Mouse (Mus musculus) olfactory bulb, adult 2 months (tissue): Measurements from ENCODE around the gene Bricd5. TPM values are rescaled to one million over a fixed set of nuclear protein-coding genes. Genes with fewer than 3 reads are reported as not detected.

Experiments
- H3K27ac ChIP-seq: fragments of 200-500 bp; 2 replicates; pipeline ENCODE4 v1.5.1; 2012; ENCODE audit warnings: low read depth, low read length; ENCODE audit not compliant: insufficient read depth
- H3K4me1 ChIP-seq: fragments of 200-500 bp; 2 replicates; pipeline ENCODE4 v1.6.1; 2012; ENCODE audit warnings: low read length; ENCODE audit not compliant: control insufficient read depth, insufficient read depth
- H3K4me3 ChIP-seq: fragments of 200-500 bp; 2 replicates; pipeline ENCODE4 v1.5.1; 2012; ENCODE audit warnings: mild to moderate bottlenecking, low read depth, low read length, moderate library complexity; ENCODE audit not compliant: insufficient read depth
- CTCF ChIP-seq: fragments of 200-500 bp; IDR thresholded peaks from 2 replicates; pipeline ENCODE4 v1.5.1; 2012; ENCODE audit warnings: low read depth, mild to moderate bottlenecking, low read length, moderate library complexity; ENCODE audit not compliant: insufficient read depth
- POLR2A ChIP-seq: fragments of 200-500 bp; IDR thresholded peaks from 2 replicates; pipeline ENCODE4 v1.6.1; 2012; ENCODE audit warnings: mild to moderate bottlenecking, low read depth, low read length, moderate library complexity; ENCODE audit not compliant: insufficient read depth
- WGBS: fragments of 180-500 bp; shearing (Covaris S2); methylation state at CpG from one replicate; pipeline ENCODE4 v1.1.7; 2018; 5-methylcytosine and 5-hydroxymethylcytosine counted together
- polyA plus RNA-seq: library from polyadenylated mRNA; stranded (reverse); fragments of >200 nt; gene quantifications from 2 replicates; pipeline ENCODE4 v1.2.4, GENCODE M21; 2012; ENCODE audit warnings: low replicate concordance; ENCODE audit not compliant: missing spikeins, insufficient read depth, insufficient read length

Gene Bricd5
- polyA plus RNA-seq, 1 experiment, result not detected

GRCm38 (mm10) chr17:24481027-24481815, 7.5 kb downstream of the Bricd5 start:
- WGBS, result 97% methylated on average over 20 of the region's 20 CpGs
- Histone ChIP-seq H3K27ac (no peak overlapping the region), H3K4me1 (peaks cover 16% of the 10 kb centered on the region), H3K4me3 (no peak overlapping the region)
- no peak for TF ChIP-seq POLR2A
- TF ChIP-seq CTCF, result no peak

GRCm38 (mm10) chr17:24483495-24483894, 9.8 kb downstream of the Bricd5 start:
- H3K4me1 ChIP-seq, result peaks cover 11% of the 10 kb centered on the region
- TF ChIP-seq CTCF (no peak), POLR2A (no peak)
- WGBS, result 96% methylated on average over 3 of the region's 3 CpGs
- no peak overlapping the region for H3K27ac ChIP-seq
- no peak overlapping the region for H3K4me3 ChIP-seq

GRCm38 (mm10) chr17:24485090-24485860, 11.6 kb downstream of the Bricd5 start:
- Histone ChIP-seq H3K4me3 (no peak overlapping the region), H3K4me1 (peaks cover 20% of the 10 kb centered on the region), H3K27ac (peak overlapping the region; percentile 46)
- no peak for TF ChIP-seq CTCF
- TF ChIP-seq POLR2A, result no peak
- 39% methylated on average over 11 of the region's 11 CpGs for WGBS

- Histone ChIP-seq H3K4me3 (peak within 1 kb of the TSS; percentile 87), H3K27ac (peak within 1 kb of the TSS; percentile 94), H3K4me1 (peaks cover 26% of the 10 kb centered on the region)
- WGBS, result under 1% methylated on average over 45 of the region's 45 CpGs
- TF ChIP-seq CTCF (no peak), POLR2A (no peak)
These were observed 14.5 kb downstream of the Bricd5 start, which contains the start of gene Caskin1 for GRCm38 (mm10) chr17:24488186-24488661. Gene Caskin1 (plus strand): TSS chr17:24488601.

- no peak for TF ChIP-seq CTCF
- peak; percentile 37; the same call in 1 of the 2 replicates for TF ChIP-seq POLR2A
These were observed 15.1 kb downstream of the Bricd5 start for GRCm38 (mm10) chr17:24488662-24489264.

GRCm38 (mm10) chr17:24489265-24490030, 15.8 kb downstream of the Bricd5 start:
- H3K4me3 ChIP-seq, result peak overlapping the region; percentile 87
- TF ChIP-seq POLR2A, result no peak; the same call in 1 of the 2 replicates
- no peak for TF ChIP-seq CTCF
- H3K4me1 ChIP-seq, result peaks cover 26% of the 10 kb centered on the region
- peak overlapping the region; percentile 94 for H3K27ac ChIP-seq
- 16% methylated on average over 19 of the region's 19 CpGs for WGBS

More at GRCm38 (mm10) chr17:24488662-24489264, 15.1 kb downstream of the Bricd5 start:
- under 1% methylated on average over 72 of the region's 81 CpGs for WGBS
- H3K27ac ChIP-seq, result peak overlapping the region; percentile 94
- H3K4me3 ChIP-seq, result peak overlapping the region; percentile 87
- peaks cover 26% of the 10 kb centered on the region for H3K4me1 ChIP-seq

- Histone ChIP-seq H3K4me1 (peaks cover 28% of the 10 kb centered on the region), H3K4me3 (0 out of 2 replicates have a peak overlapping the region, but pooled peaks have one; percentile 87), H3K27ac (peak overlapping the region; percentile 22)
- TF ChIP-seq POLR2A, result no peak
- no peak for TF ChIP-seq CTCF
- 31% methylated on average over 4 of the region's 4 CpGs for whole genome bisulfite sequencing
These were observed 16.7 kb downstream of the Bricd5 start for GRCm38 (mm10) chr17:24490399-24490798.

- 12% methylated on average over 2 of the region's 2 CpGs for WGBS
- peaks cover 17% of the 10 kb centered on the region for H3K4me1 ChIP-seq
- H3K27ac ChIP-seq, result peak overlapping the region; percentile 76
- no peak for TF ChIP-seq CTCF
- TF ChIP-seq POLR2A, result no peak
- no peak overlapping the region for H3K4me3 ChIP-seq
These were observed 21.1 kb downstream of the Bricd5 start for GRCm38 (mm10) chr17:24494627-24495335.
